Comparison of ENCODE assay signal across 8 mouse cellular contexts in the genomic region with DNA sequence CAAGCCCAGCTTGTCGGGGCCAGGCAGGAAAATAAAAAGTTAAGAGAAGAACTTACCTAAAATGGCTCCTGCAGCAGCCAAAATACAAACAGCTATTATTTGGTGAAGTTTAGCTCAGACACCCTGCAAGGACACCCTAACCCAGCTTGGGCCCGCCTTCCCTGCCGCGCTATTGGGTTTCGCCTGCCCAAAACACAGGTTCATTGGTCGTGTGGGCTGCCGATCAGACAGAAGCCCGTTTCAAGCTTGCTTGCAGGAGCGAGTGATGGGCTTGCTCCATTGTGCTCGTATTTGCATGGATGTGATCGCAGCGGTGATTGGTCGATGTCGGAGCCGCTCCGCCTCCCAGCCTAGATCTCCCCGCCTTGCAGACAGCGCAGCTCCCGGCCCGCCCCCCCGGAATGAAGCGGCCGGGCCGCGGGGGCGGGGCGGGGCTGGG. TPM values are rescaled to one million over a fixed set of nuclear protein-coding genes. Genes with fewer than 3 reads are reported as not detected.
DNase-seq lines count a peak whose midpoint lies in the region; ATAC-seq lines count a peak whose summit lies in the region.

Gene Chd6, minus strand, starts transcription at position 143 of the 439 bp plus-strand sequence.

- 0% methylated on average over 26 of the region's 27 CpGs for WGBS in hindbrain, embryonic 11.5 days

- H3K9me3 ChIP-seq in hindbrain, embryonic 11.5 days (ENCODE audit: control insufficient read depth, low read length), result no peaks in the 10 kb centered on the region

- H3K27me3 ChIP-seq in hindbrain, embryonic 11.5 days (ENCODE audit: control insufficient read depth, insufficient read depth, low read length), result no peaks in the 10 kb centered on the region

- peak within 1 kb of the TSS; percentile 96 for H3K27ac ChIP-seq in hindbrain, embryonic 11.5 days (ENCODE audit: low read depth, low read length)

- peak within 1 kb of the TSS; percentile 68 for H3K9ac ChIP-seq in hindbrain, embryonic 11.5 days (ENCODE audit: low read depth, low read length)

- peak within 1 kb of the TSS; percentile 62 for H3K4me2 ChIP-seq in hindbrain, embryonic 11.5 days (replicated peaks; ENCODE audit: low read depth, low read length)

- DNase-seq in Muller cell, postnatal 12 days (ENCODE audit: inconsistent ontology term), result peak; percentile 100
- peak; percentile 99 for DNase-seq in cerebellum, adult 9-11 months
- DNase-seq in frontal cortex, adult 2 months (ENCODE audit: extremely low spot score in 1 of 2, low spot score in 1 of 2), result peak; percentile 99
- DNase-seq in hindbrain, embryonic 11.5 days (ENCODE audit: low spot score), result peak; percentile 99
- peak; percentile 99 for DNase-seq in layer of hippocampus, postnatal 10 days (ENCODE audit: low spot score in 2 of 2)
- peak; percentile 99 for DNase-seq in lung, postnatal 10 days
- DNase-seq in ovary, postnatal 36 days (ENCODE audit: low spot score), result peak; percentile 99
- peak; percentile 99 for DNase-seq in thymus, postnatal 25 days

- no peaks in the 10 kb centered on the region for H3K36me3 ChIP-seq in hindbrain, embryonic 11.5 days (ENCODE audit: control insufficient read depth, insufficient read depth, low read length)

- peak within 1 kb of the TSS; percentile 87 for H3K4me3 ChIP-seq in hindbrain, embryonic 11.5 days (ENCODE audit: low read depth, low read length)

- H3K4me1 ChIP-seq in hindbrain, embryonic 11.5 days (replicated peaks; ENCODE audit: control insufficient read depth, insufficient read depth, low read length), result no peaks in the 10 kb centered on the region

- ATAC-seq in hindbrain, embryonic 11.5 days (ENCODE audit: low FRiP score), result peak; percentile 99

RNA-seq across cellular contexts. Expression of gene Chd6, which starts in this region (rescaled TPM):
- 26.6 and 30.4 TPM in 2 replicates for polyA plus RNA-seq in frontal cortex, adult 2 months (2012; rRNA removed)
- 35.8 and 52.8 TPM in 2 replicates for polyA plus RNA-seq in hindbrain, embryonic 11.5 days (2014; fragmentation: Nextera tagmentation; extraction: Ambion mirVana)
- 10 to 100 TPM; 55.9 to 63.9 TPM for total RNA-seq in layer of hippocampus, postnatal 10 days (2021)

Comparison
In these comparisons a context has a peak if more than half of its experiments do, and no peak if none do; other contexts are left out.
1. Peak in every context shown above with its lines: DNase-seq, ATAC-seq, H3K4me3 ChIP-seq and H3K27ac ChIP-seq.